ENCODE assay signal across 18 mouse cellular contexts in genomic region chr3:9556137-9556536, GRCm38 (mm10).
"Had no signal": no experiment of that assay in that cellular context is flagged by ENCODE, and none has a peak within 500 bp of the region (broad histone marks: within the 10 kb centered on the region; RNA-seq: fewer than 3 reads in every experiment).

No protein-coding gene starts in this region.

- H3K4me1 ChIP-seq: neural tube, embryonic 12.5 days had no signal

- ATAC-seq: intestine, embryonic 16.5 days; midbrain, embryonic 13.5 days had no signal

- H3K4me2 ChIP-seq: liver, embryonic 13.5 days; lung, embryonic 14.5 days; midbrain, embryonic 13.5 days; neural tube, embryonic 12.5 days; neural tube, embryonic 15.5 days had no signal

- DNase-seq: kidney, adult 18-20 months; kidney, adult 9 months; kidney, postnatal 14 days; kidney, postnatal 4 days; liver, embryonic 13.5 days; lung, embryonic 14.5 days; lung, postnatal 4 days; right cerebral cortex, adult 18-20 months; right cerebral cortex, postnatal 14 days; right cerebral cortex, postnatal 4 days; thymus, adult 2 months; thymus, postnatal 14 days had no signal

- H3K4me3 ChIP-seq: liver, embryonic 13.5 days; midbrain, embryonic 10.5 days; midbrain, embryonic 13.5 days; neural tube, embryonic 12.5 days; neural tube, embryonic 15.5 days had no signal

- H3K36me3 ChIP-seq: liver, embryonic 13.5 days; midbrain, embryonic 13.5 days; neural tube, embryonic 12.5 days; neural tube, embryonic 15.5 days had no signal

- H3K27ac ChIP-seq: liver, embryonic 13.5 days; midbrain, embryonic 10.5 days; midbrain, embryonic 13.5 days; neural tube, embryonic 12.5 days; neural tube, embryonic 15.5 days; stomach, postnatal 0 days had no signal

- H3K27me3 ChIP-seq: liver, embryonic 13.5 days; midbrain, embryonic 13.5 days; neural tube, embryonic 12.5 days; neural tube, embryonic 15.5 days had no signal

- H3K9ac ChIP-seq: liver, embryonic 13.5 days; lung, embryonic 14.5 days; midbrain, embryonic 13.5 days; neural tube, embryonic 12.5 days; neural tube, embryonic 15.5 days had no signal

- H3K9me3 ChIP-seq: liver, embryonic 13.5 days; midbrain, embryonic 10.5 days; midbrain, embryonic 13.5 days; neural tube, embryonic 12.5 days; neural tube, embryonic 15.5 days had no signal
